ENCODE assay signal across 8 mouse cellular contexts in the genomic region with DNA sequence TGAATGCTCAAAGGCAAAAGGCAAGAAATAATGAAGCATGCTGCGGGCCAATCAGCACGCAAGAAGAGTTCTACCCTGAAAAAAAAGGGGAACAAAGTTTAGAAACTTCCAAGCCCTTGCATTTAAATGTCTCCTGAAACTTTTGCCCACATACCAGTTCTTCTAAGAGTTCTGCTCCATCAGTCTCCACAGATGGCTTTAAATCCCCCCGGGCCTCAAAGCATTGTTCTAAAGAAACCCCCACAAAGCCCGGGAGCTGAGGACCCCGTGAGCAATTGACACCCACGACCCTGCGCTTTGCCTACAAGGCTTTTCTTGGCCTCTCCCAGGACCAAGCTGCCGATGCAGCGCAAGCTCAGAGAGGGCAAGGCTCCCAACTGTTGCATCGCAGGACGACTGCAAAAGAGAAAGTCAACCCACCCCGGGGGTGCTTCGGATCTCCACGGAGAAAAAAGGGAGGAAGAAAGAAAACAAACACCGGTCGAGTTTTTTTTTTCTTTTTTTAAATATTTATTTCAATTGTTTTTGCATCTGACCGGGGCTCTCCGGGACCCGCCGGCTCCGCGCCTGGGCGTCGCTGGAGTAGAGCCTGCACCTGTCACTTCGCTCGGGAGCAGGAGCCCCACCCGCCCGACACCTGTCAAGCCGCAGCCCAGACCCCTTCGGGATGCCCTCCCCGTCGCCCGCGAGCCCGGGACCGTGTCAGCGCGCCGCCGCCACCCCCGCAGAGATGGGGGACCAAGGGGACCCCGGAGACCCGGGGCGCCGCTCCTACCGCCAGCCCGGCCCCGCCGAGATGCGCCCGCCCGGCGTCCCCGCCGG. TPM values are rescaled to one million over a fixed set of nuclear protein-coding genes. Genes with fewer than 3 reads are reported as not detected.
DNase-seq lines count a peak whose midpoint lies in the region; ATAC-seq and TF ChIP-seq lines count a peak whose summit lies in the region.

No protein-coding gene starts in this region.

- no peak overlapping the region for H3K27ac ChIP-seq in ES-Bruce4 (ENCODE audit: insufficient read depth, low read length)
- peak overlapping the region; percentile 99 for H3K27ac ChIP-seq in bone marrow, adult 2 months (ENCODE audit: control insufficient read depth, insufficient read depth, low read depth, low read length, poor library complexity)
- no peak overlapping the region for H3K27ac ChIP-seq in embryonic fibroblast, embryonic 13.5 days (ENCODE audit: insufficient read depth, low read length)
- H3K27ac ChIP-seq in heart, embryonic 14.5 days (replicated peaks in 1 of 2; ENCODE audit: control insufficient read depth in 1 of 2, insufficient read depth in 1 of 2, low read depth in 2 of 2, low read length in 2 of 2) = peak overlapping the region; percentile 72 to 91

- peak; percentile 50 for ATAC-seq in heart, embryonic 14.5 days (ENCODE audit: insufficient number of reproducible peaks, insufficient read depth, low FRiP score, low read depth)

- no peaks in the 10 kb centered on the region for H3K4me1 ChIP-seq in ES-Bruce4 (ENCODE audit: control insufficient read depth, insufficient read depth, low read length)
- H3K4me1 ChIP-seq in bone marrow, adult 2 months (ENCODE audit: control insufficient read depth, insufficient read depth, low read length) = peaks cover 2% of the 10 kb centered on the region; the same call in 1 of the 2 replicates
- peaks cover 7% of the 10 kb centered on the region; the same call in 1 of the 2 replicates for H3K4me1 ChIP-seq in embryonic fibroblast, embryonic 13.5 days (ENCODE audit: control insufficient read depth, insufficient read depth, low read length)
- H3K4me1 ChIP-seq in heart, embryonic 14.5 days (ENCODE audit: control insufficient read depth in 2 of 2, insufficient read depth in 2 of 2, low read length in 2 of 2) = peaks cover 3 to 13% of the 10 kb centered on the region in 2 experiments; a peak in 1 of 4 replicates

- no peaks in the 10 kb centered on the region; the same call in 1 of the 2 replicates for H3K36me3 ChIP-seq in ES-Bruce4 (ENCODE audit: control insufficient read depth, insufficient read depth, low read length, poor library complexity, severe bottlenecking)
- H3K36me3 ChIP-seq in heart, embryonic 14.5 days (ENCODE audit: control insufficient read depth, insufficient read depth, low read length) = 0 out of 2 replicates have a peak, but pooled peaks cover 4% of the 10 kb centered on the region

- peak; percentile 59 for DNase-seq in kidney, postnatal 10 days
- peak; percentile 48 for DNase-seq in lung, postnatal 14 days
- peak; percentile 55 for DNase-seq in retina, postnatal 1 day
- DNase-seq in urinary bladder, postnatal 14 days (ENCODE audit: low spot score) = peak; percentile 25

- no peak for TF ChIP-seq CTCF in ES-Bruce4 (IDR thresholded peaks at IDR 0.05; ENCODE audit: low read depth, low read length)
- TF ChIP-seq CTCF in bone marrow, adult 2 months (IDR thresholded peaks at IDR 0.05; ENCODE audit: control insufficient read depth, insufficient read depth, low read length) = no peak
- no peak for TF ChIP-seq CTCF in embryonic fibroblast, embryonic 13.5 days (IDR thresholded peaks at IDR 0.05; ENCODE audit: borderline replicate concordance, insufficient read depth, low read length)

- H3K4me3 ChIP-seq in ES-Bruce4 (ENCODE audit: low read depth, low read length) = peak overlapping the region; percentile 96
- peak overlapping the region; percentile 79 for H3K4me3 ChIP-seq in bone marrow, adult 2 months (replicated peaks; ENCODE audit: control insufficient read depth, low read depth, low read length)
- H3K4me3 ChIP-seq in embryonic fibroblast, embryonic 13.5 days (ENCODE audit: insufficient read depth, low read length) = peak overlapping the region; percentile 54
- H3K4me3 ChIP-seq in heart, embryonic 14.5 days (ENCODE audit: control insufficient read depth in 1 of 2, insufficient read depth in 1 of 2, low read depth in 1 of 2, low read length in 2 of 2) = peak overlapping the region; percentile 97 to 100

- under 1% methylated on average over 55 of the region's 55 CpGs for WGBS in bone marrow, adult 2 months
- WGBS in heart, embryonic 14.5 days = 2% methylated on average over 54 of the region's 55 CpGs

- TF ChIP-seq POLR2A in ES-Bruce4 (IDR thresholded peaks at IDR 0.05; ENCODE audit: insufficient read depth, low read length) = no peak
- no peak; the same call in 1 of the 2 replicates for TF ChIP-seq POLR2A in bone marrow, adult 2 months (IDR thresholded peaks at IDR 0.05; ENCODE audit: borderline replicate concordance, control insufficient read depth, low read depth, low read length)
- no peak for TF ChIP-seq POLR2A in embryonic fibroblast, embryonic 13.5 days (IDR thresholded peaks at IDR 0.05; ENCODE audit: low read depth, low read length)

- H3K4me2 ChIP-seq in heart, embryonic 14.5 days (ENCODE audit: low read length) = peak overlapping the region; percentile 74

- H3K9me3 ChIP-seq in ES-Bruce4 (replicated peaks; ENCODE audit: control insufficient read depth, insufficient read depth, low read length, poor library complexity, severe bottlenecking) = no peaks in the 10 kb centered on the region
- H3K9me3 ChIP-seq in heart, embryonic 14.5 days (ENCODE audit: control insufficient read depth, low read length) = no peaks in the 10 kb centered on the region

- no peak for TF ChIP-seq EP300 in ES-Bruce4 (IDR thresholded peaks at IDR 0.05; ENCODE audit: insufficient read depth, low read depth, low read length)

- peak overlapping the region; percentile 100 for H3K9ac ChIP-seq in ES-Bruce4 (ENCODE audit: low read depth, poor library complexity, severe bottlenecking)
- peak overlapping the region; percentile 87 for H3K9ac ChIP-seq in heart, embryonic 14.5 days (ENCODE audit: low read length)

- no peaks in the 10 kb centered on the region; the same call in 1 of the 2 replicates for H3K27me3 ChIP-seq in ES-Bruce4 (ENCODE audit: control insufficient read depth, insufficient read depth, low read length, poor library complexity, severe bottlenecking)
- H3K27me3 ChIP-seq in heart, embryonic 14.5 days (ENCODE audit: control insufficient read depth, insufficient read depth, low read length) = no peaks in the 10 kb centered on the region

RNA-seq across cellular contexts. Expression of gene Rb1, which starts 0.8 kb away (rescaled TPM):
- 47.2 and 51.3 TPM in 2 replicates for polyA plus RNA-seq in ES-Bruce4 (2011; ENCODE audit: insufficient read depth, insufficient read length, low read depth, missing spikeins)
- 21.3 and 27.0 TPM in 2 replicates for polyA plus RNA-seq in bone marrow, adult 2 months (2011; ENCODE audit: insufficient read depth, insufficient read length, low replicate concordance, missing spikeins)
- 16.0 and 21.0 TPM in 2 replicates for polyA plus RNA-seq in embryonic fibroblast, embryonic 13.5 days (2011; ENCODE audit: insufficient read length, low read depth, missing spikeins)
- polyA plus RNA-seq in heart, embryonic 14.5 days (2014; fragmentation: Nextera tagmentation; extraction: Ambion mirVana) = 17.7 and 22.9 TPM in 2 replicates

Comparison
In these comparisons a context has a peak if more than half of its experiments do, and no peak if none do; other contexts are left out.
1. H3K27ac ChIP-seq: peak in bone marrow, adult 2 months (single experiment) and heart, embryonic 14.5 days (2 of 2); none in ES-Bruce4 (single experiment) and embryonic fibroblast, embryonic 13.5 days (single experiment).
2. Peak in every context shown above with its lines, with median percentiles within 50 percentile points of each other: H3K4me3 ChIP-seq and DNase-seq.